Mouse (Mus musculus) heart, embryonic 11.5 days (tissue): ENCODE data around the gene Zfp36l1. TPM values are rescaled to one million over a fixed set of nuclear protein-coding genes. Genes with fewer than 3 reads are reported as not detected.

Experiments
- ATAC-seq: fragments of 200-750 bp; cut with Nextera tagmentation; replicated peaks from 2 replicates; pipeline ENCODE4 v1.8.0; 2017; ENCODE audit warnings: moderate library complexity; ENCODE audit not compliant: insufficient number of reproducible peaks, low FRiP score, low TSS enrichment
- H3K27ac ChIP-seq: fragments of 300-500 bp; sonication (generic); 2 replicates; pipeline ENCODE4 v1.5.1; 2014; ENCODE audit warnings: mild to moderate bottlenecking, low read depth, low read length
- H3K27me3 ChIP-seq: fragments of 300-500 bp; sonication (generic); 2 replicates; pipeline ENCODE4 v1.6.1; 2014; ENCODE audit warnings: mild to moderate bottlenecking, low read length, mixed read lengths; ENCODE audit not compliant: control insufficient read depth, insufficient read depth
- H3K36me3 ChIP-seq: fragments of 300-500 bp; sonication (generic); 2 replicates; pipeline ENCODE4 v1.6.1; 2014; ENCODE audit warnings: mild to moderate bottlenecking, low read length, moderate library complexity, mixed read lengths; ENCODE audit not compliant: control insufficient read depth, insufficient read depth
- H3K4me1 ChIP-seq: fragments of 300-500 bp; sonication (generic); 2 replicates; pipeline ENCODE4 v1.6.1; 2014; ENCODE audit warnings: low read length; ENCODE audit not compliant: control insufficient read depth, insufficient read depth
- H3K4me2 ChIP-seq: fragments of 300-500 bp; sonication (generic); 2 replicates; pipeline ENCODE4 v1.6.1; 2014; ENCODE audit warnings: mild to moderate bottlenecking, moderate library complexity
- H3K4me3 ChIP-seq: fragments of 300-500 bp; sonication (generic); 2 replicates; pipeline ENCODE4 v1.5.1; 2014; ENCODE audit warnings: low read depth, low read length
- H3K9ac ChIP-seq: fragments of 300-500 bp; sonication (generic); 2 replicates; pipeline ENCODE4 v1.6.1; 2014; ENCODE audit warnings: mild to moderate bottlenecking, low read depth, low read length, moderate library complexity
- H3K9me3 ChIP-seq: fragments of 300-500 bp; sonication (generic); replicated peaks from 2 replicates; pipeline ENCODE4 v1.6.1; 2016; ENCODE audit warnings: low read length; ENCODE audit not compliant: control insufficient read depth
- WGBS: fragments of 180-500 bp; shearing (Covaris S2); extraction: QIAGEN DNeasy Blood & Tissue Kit; methylation state at CpG from one replicate; pipeline ENCODE4 v1.1.7; 2014; ENCODE audit not compliant: insufficient replicate concordance; 5-methylcytosine and 5-hydroxymethylcytosine counted together
- polyA plus RNA-seq: library from polyadenylated mRNA; unstranded; fragments of >200 nt; fragmentation: Nextera tagmentation; extraction: Ambion mirVana; gene quantifications from 2 replicates; pipeline ENCODE4 v1.2.1, GENCODE M21; 2014

Gene Zfp36l1
- 133 and 144 TPM in 2 replicates for polyA plus RNA-seq

GRCm38 (mm10) chr12:80112852-80113551, at the start of gene Zfp36l1:
Gene Zfp36l1, minus strand, starts transcription at chr12:80113013.
- Histone ChIP-seq H3K36me3 (peaks cover 7% of the 10 kb centered on the region), H3K4me1 (peaks cover 24% of the 10 kb centered on the region), H3K4me3 (peak within 1 kb of the TSS; percentile 95), H3K9ac (peak within 1 kb of the TSS; percentile 99), H3K27ac (peak within 1 kb of the TSS; percentile 99), H3K9me3 (no peaks in the 10 kb centered on the region), H3K27me3 (no peaks in the 10 kb centered on the region), H3K4me2 (peak within 1 kb of the TSS; percentile 96)
- WGBS = under 1% methylated on average over 41 of the region's 42 CpGs
- ATAC-seq = peak; percentile 62

DNA sequence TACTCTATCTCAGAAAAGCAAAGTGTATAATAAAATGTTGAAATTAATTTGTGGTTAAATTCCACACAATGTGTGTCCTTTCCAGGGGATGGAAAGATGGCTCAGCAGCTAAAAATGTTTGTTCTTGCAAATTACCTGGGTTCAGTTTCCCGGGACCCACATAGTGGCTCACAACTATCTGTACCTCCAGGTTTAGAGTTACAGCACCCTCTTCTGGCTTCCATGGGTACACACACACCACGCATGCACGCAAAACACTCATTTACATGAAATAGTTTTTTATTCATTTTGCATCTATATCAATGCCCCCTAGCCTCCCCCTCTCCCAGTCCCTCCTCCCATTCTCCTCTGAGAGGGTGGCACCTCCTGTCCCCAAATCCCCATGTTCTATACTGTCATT, 49.6 kb upstream of the Zfp36l1 start:
- no peak for ATAC-seq
- peaks cover 10% of the 10 kb centered on the region for H3K36me3 ChIP-seq
- H3K9ac ChIP-seq = no peak overlapping the region
- H3K4me2 ChIP-seq = no peak overlapping the region
- no peaks in the 10 kb centered on the region for H3K27me3 ChIP-seq
- no peak overlapping the region for H3K4me3 ChIP-seq
- H3K27ac ChIP-seq = no peak overlapping the region
- 83% methylated on average over 3 of the region's 3 CpGs for WGBS
- no peaks in the 10 kb centered on the region for H3K9me3 ChIP-seq
- no peaks in the 10 kb centered on the region for H3K4me1 ChIP-seq

DNA sequence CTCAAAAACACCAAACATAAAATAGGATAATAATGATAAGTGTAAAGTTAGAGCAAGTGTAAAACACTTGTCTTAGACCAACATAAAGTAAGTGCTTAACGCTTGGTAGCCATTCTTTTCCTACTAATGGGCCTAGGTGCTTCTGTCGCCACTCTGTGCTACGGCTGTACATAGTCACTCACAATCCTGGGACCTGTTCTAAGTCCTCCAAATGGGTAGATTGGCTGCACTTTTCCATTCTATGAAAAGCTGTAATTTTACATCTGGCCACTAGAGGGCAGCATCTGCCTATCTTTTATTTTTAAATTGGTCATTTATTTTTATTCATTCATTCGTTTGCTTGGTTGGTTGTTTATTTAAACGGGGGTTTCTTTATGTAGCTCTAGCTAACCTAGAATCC, 44.9 kb upstream of the Zfp36l1 start:
- Histone ChIP-seq H3K27me3 (no peaks in the 10 kb centered on the region), H3K9me3 (no peaks in the 10 kb centered on the region), H3K4me2 (no peak overlapping the region; the same call in 1 of the 2 replicates), H3K27ac (no peak overlapping the region), H3K4me1 (no peaks in the 10 kb centered on the region), H3K4me3 (no peak overlapping the region), H3K36me3 (no peaks in the 10 kb centered on the region), H3K9ac (no peak overlapping the region)
- 11% methylated on average over 5 of the region's 5 CpGs for WGBS
- ATAC-seq = no peak

- H3K4me2 ChIP-seq = no peak overlapping the region
- H3K36me3 ChIP-seq = no peaks in the 10 kb centered on the region
- no peaks in the 10 kb centered on the region for H3K4me1 ChIP-seq
- no peak for ATAC-seq
- 48% methylated on average over 10 of the region's 10 CpGs for WGBS
- H3K27ac ChIP-seq = no peak overlapping the region
- no peak overlapping the region for H3K4me3 ChIP-seq
- no peak overlapping the region for H3K9ac ChIP-seq
- no peaks in the 10 kb centered on the region for H3K9me3 ChIP-seq
- H3K27me3 ChIP-seq = no peaks in the 10 kb centered on the region
Observed at GRCm38 (mm10) chr12:80153687-80154326, 41.0 kb upstream of the Zfp36l1 start.

- Histone ChIP-seq H3K4me3 (no peak overlapping the region), H3K4me1 (no peaks in the 10 kb centered on the region), H3K27ac (no peak overlapping the region), H3K27me3 (no peaks in the 10 kb centered on the region), H3K9ac (no peak overlapping the region), H3K9me3 (no peaks in the 10 kb centered on the region), H3K4me2 (no peak overlapping the region), H3K36me3 (no peaks in the 10 kb centered on the region)
- no peak for ATAC-seq
- WGBS = 76% methylated on average over 6 of the region's 6 CpGs
Observed at GRCm38 (mm10) chr12:80153078-80153477, 40.3 kb upstream of the Zfp36l1 start.

DNA sequence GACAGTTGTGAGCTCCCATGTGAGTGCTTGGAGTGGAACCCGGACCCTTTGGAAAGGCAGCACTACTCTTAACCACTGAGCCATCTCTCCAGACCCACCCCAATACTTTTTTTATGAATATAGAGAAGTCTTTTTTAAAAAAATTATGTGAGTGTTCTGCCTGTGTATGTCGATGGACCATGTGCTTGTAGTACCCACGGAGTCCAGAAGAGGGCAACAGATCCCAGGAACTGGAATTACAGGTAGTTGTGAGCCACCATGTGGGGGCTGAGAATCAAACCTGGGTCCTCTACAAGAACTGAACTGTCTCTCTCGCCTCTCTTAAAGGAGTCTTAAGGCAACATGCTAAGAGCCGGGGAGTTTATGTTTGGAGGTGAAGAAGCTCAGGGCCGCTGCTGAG, 39.0 kb upstream of the Zfp36l1 start:
- no peak for ATAC-seq
- Histone ChIP-seq H3K4me1 (peaks cover 2% of the 10 kb centered on the region; the same call in 1 of the 2 replicates), H3K27ac (no peak overlapping the region), H3K27me3 (no peaks in the 10 kb centered on the region), H3K9me3 (no peaks in the 10 kb centered on the region), H3K4me3 (no peak overlapping the region), H3K36me3 (no peaks in the 10 kb centered on the region), H3K9ac (no peak overlapping the region), H3K4me2 (no peak overlapping the region)
- WGBS = 83% methylated on average over 6 of the region's 6 CpGs

- H3K4me1 ChIP-seq = peaks cover 4% of the 10 kb centered on the region; the same call in 1 of the 2 replicates
- ATAC-seq = no peak
- WGBS = 22% methylated on average over 8 of the region's 8 CpGs
- no peak overlapping the region for H3K27ac ChIP-seq
- peak overlapping the region; percentile 18 for H3K4me2 ChIP-seq
- H3K9me3 ChIP-seq = no peaks in the 10 kb centered on the region
- H3K36me3 ChIP-seq = no peaks in the 10 kb centered on the region
- H3K9ac ChIP-seq = no peak overlapping the region
- no peak overlapping the region for H3K4me3 ChIP-seq
- no peaks in the 10 kb centered on the region for H3K27me3 ChIP-seq
Observed at GRCm38 (mm10) chr12:80150624-80151023, 37.8 kb upstream of the Zfp36l1 start.

- Histone ChIP-seq H3K27me3 (no peaks in the 10 kb centered on the region), H3K36me3 (no peaks in the 10 kb centered on the region), H3K4me3 (no peak overlapping the region), H3K9ac (no peak overlapping the region), H3K27ac (no peak overlapping the region), H3K4me1 (peaks cover 4% of the 10 kb centered on the region; the same call in 1 of the 2 replicates), H3K4me2 (no peak overlapping the region), H3K9me3 (no peaks in the 10 kb centered on the region)
- 78% methylated on average over 11 of the region's 11 CpGs for WGBS
- no peak; the same call in 1 of the 2 replicates for ATAC-seq
Observed at GRCm38 (mm10) chr12:80147563-80148214, 34.9 kb upstream of the Zfp36l1 start.
